Mouse (Mus musculus): ENCODE results near the gene Thbs2. TPM values are rescaled to one million over a fixed set of nuclear protein-coding genes. Genes with fewer than 3 reads are reported as not detected.

The Thbs2 gene
- polyA plus RNA-seq, 1 experiment from 2014 or later: 2.0 TPM

DNA sequence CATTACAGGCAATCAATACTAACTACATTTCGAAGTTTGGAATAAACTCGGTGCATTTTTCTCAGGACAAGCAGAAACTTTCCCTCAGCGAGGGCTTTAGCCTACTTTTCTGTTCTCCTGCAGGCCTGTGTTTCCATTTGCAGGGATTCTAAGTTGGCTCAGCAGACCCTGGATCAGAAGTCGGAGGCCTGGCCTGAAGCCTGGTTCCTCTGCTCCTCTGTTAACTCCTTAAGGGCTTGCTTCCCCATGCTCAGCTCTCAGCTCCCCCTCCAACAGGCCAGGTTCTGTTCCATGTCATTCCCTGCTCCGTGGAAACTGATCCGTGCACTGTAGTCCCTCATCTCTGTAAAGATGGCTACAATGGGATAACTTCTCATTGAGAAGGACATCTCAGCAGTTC lies 2.1 kb downstream of the Thbs2 start:
- H3K27me3 ChIP-seq (ENCODE audit: low read depth, poor library complexity, severe bottlenecking): peaks cover 6% of the 10 kb centered on the region; the same call in 1 of the 2 replicates
- WGBS: 67% methylated on average over 6 of the region's 6 CpGs
- H3K36me3 ChIP-seq: no peaks in the 10 kb centered on the region
- no peaks in the 10 kb centered on the region for H3K9me3 ChIP-seq (replicated peaks)
- H3K4me3 ChIP-seq: no peak overlapping the region
- H3K27ac ChIP-seq (replicated peaks): no peak overlapping the region
- H3K4me1 ChIP-seq: peaks cover 17% of the 10 kb centered on the region
- no peak for DNase-seq (ENCODE audit: low spot score)

DNA sequence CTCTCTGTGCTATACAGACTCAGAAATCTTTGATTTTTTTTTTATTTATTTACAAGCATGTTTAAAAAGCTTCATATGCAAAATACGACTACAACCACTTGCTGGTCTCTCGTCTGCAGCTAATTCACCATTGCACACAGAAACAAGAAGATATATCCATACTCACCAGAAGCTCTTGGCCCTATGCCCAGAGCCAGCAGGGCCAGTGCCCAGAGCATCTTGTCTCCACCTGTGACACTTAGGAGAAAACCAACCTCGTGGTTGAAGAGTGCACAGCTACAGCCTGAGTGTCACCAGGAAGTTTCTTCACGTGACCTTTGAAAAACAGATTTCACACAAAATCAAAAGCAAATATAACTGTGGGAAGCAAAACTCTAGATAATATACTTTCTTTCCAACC lies 2.8 kb downstream of the Thbs2 start:
- WGBS: 86% methylated on average over 4 of the region's 4 CpGs
- Histone ChIP-seq H3K9me3 (replicated peaks) (no peaks in the 10 kb centered on the region), H3K4me3 (no peak overlapping the region), H3K4me1 (peaks cover 17% of the 10 kb centered on the region), H3K27me3 (ENCODE audit: low read depth, poor library complexity, severe bottlenecking) (peaks cover 6% of the 10 kb centered on the region; the same call in 1 of the 2 replicates), H3K27ac (replicated peaks) (no peak overlapping the region), H3K36me3 (no peaks in the 10 kb centered on the region)
- no peak for DNase-seq (ENCODE audit: low spot score)

DNA sequence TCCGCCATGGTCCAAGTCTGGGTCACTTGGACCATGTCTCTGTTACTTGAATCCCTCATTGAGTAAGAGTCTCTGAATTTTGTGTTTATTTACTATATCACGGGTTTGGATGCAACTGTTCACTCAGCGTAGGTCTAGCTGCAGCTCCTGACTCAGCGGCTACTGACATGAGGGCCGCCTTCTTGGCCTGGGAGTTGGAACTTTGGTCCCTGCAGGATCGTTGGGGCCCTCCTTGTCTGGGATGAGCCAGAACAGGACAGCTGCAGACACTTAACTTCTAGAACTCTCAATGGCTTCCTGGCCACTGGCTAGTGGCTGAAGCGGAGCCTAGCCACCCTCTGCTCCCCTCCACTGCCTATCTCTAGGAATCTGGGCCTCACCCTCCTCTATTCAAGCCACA lies 11.2 kb downstream of the Thbs2 start:
- no peak for DNase-seq (ENCODE audit: low spot score)
- H3K36me3 ChIP-seq: no peaks in the 10 kb centered on the region
- H3K4me3 ChIP-seq: no peak overlapping the region
- no peaks in the 10 kb centered on the region for H3K27me3 ChIP-seq (ENCODE audit: low read depth, poor library complexity, severe bottlenecking)
- no peaks in the 10 kb centered on the region for H3K9me3 ChIP-seq (replicated peaks)
- 89% methylated on average over 7 of the region's 7 CpGs for WGBS
- no peak overlapping the region for H3K27ac ChIP-seq (replicated peaks)
- H3K4me1 ChIP-seq: no peaks in the 10 kb centered on the region

DNA sequence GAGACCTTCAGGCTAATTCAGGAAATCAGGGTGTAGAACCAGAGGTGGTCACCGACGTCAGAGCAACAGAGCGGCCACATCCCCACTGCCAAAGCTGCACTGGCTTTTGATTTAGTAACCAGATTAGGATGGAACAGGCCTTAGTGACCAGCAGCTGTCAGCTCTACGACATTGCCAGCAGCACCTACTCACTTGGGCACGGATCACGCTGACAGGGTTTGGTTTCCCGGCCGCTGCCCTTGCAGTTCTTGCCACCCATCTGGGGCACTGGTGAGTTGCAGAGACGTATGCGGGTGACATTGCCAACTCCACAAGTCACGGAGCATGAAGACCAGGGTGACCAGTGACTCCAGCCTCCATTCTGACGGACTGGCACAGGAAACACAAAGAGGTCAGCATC lies 13.0 kb downstream of the Thbs2 start:
- 91% methylated on average over 12 of the region's 12 CpGs for WGBS
- no peaks in the 10 kb centered on the region for H3K27me3 ChIP-seq (ENCODE audit: low read depth, poor library complexity, severe bottlenecking)
- H3K36me3 ChIP-seq: no peaks in the 10 kb centered on the region
- no peak overlapping the region for H3K4me3 ChIP-seq
- DNase-seq (ENCODE audit: low spot score): no peak
- no peaks in the 10 kb centered on the region for H3K9me3 ChIP-seq (replicated peaks)
- H3K27ac ChIP-seq (replicated peaks): no peak overlapping the region
- no peaks in the 10 kb centered on the region for H3K4me1 ChIP-seq

DNA sequence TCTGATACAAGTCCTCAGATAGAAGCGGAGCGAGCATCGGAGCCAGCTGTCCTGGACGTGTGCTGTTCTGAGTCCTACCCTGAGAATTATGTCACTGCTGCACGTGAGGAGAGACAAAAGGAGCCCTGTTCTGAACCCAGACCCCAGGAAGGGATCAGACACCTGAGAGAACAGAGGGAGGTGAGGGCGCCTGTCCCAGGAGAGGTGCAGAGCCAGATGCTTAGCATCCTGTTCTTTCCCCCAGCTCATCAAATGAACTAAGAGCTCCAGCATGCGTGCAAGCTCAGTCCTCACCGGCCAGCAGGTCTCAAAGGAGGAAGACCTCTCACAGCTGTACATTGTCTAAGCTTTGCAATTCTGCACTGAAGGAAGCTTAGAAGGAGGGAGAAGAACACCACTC lies 16.8 kb downstream of the Thbs2 start:
- WGBS: 80% methylated on average over 8 of the region's 8 CpGs
- no peaks in the 10 kb centered on the region for H3K36me3 ChIP-seq
- H3K4me1 ChIP-seq: peaks cover 3% of the 10 kb centered on the region
- no peak overlapping the region for H3K4me3 ChIP-seq
- H3K9me3 ChIP-seq (replicated peaks): no peaks in the 10 kb centered on the region
- no peak for DNase-seq (ENCODE audit: low spot score)
- no peaks in the 10 kb centered on the region for H3K27me3 ChIP-seq (ENCODE audit: low read depth, poor library complexity, severe bottlenecking)
- H3K27ac ChIP-seq (replicated peaks): no peak overlapping the region

DNA sequence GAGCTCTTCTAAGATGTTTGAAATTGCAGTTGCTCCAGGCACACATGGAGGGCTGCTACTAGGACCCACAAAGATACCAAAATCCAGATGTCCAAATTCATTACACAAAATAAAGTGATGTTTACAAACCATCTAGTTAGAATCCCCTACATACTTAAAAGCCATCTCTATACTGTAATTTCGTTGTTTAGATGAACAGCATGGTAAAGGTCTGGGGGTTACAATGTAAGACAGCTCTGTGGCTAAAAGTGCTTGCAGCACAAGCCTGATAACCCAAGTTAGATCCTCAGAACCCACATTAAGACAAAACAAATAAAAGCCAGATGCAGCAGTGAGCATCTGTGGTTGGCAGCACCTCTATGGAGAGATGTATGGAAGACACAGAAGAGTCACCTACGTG lies 18.5 kb downstream of the Thbs2 start:
- Histone ChIP-seq H3K27ac (replicated peaks) (no peak overlapping the region), H3K36me3 (no peaks in the 10 kb centered on the region), H3K4me1 (peaks cover 4% of the 10 kb centered on the region), H3K4me3 (no peak overlapping the region), H3K9me3 (replicated peaks) (no peaks in the 10 kb centered on the region), H3K27me3 (ENCODE audit: low read depth, poor library complexity, severe bottlenecking) (no peaks in the 10 kb centered on the region)
- 94% methylated on average over 2 of the region's 2 CpGs for WGBS
- no peak for DNase-seq (ENCODE audit: low spot score)

DNA sequence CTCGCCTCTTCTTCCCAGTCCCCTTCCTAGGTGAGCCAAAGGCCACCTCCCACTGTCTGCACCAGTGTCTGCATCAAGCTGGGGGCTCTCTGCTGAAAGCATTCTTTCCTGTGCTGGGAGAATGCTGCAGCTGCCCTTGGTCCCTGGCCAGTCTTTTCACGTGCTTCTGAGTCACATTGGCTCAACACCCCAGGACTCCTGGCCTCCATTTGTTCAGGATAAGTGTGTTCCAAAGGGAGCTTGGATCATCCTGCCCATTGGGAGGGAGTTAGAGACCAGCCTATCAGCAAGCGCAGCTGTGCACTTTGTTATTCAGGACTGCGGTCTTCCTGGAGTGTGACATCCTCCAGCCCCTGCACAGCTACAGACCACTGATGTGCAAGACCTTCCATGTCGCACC lies 21.6 kb downstream of the Thbs2 start:
- no peaks in the 10 kb centered on the region for H3K9me3 ChIP-seq (replicated peaks)
- peaks cover 4% of the 10 kb centered on the region for H3K4me1 ChIP-seq
- no peaks in the 10 kb centered on the region for H3K36me3 ChIP-seq
- 41% methylated on average over 5 of the region's 5 CpGs for WGBS
- H3K27ac ChIP-seq (replicated peaks): no peak overlapping the region
- DNase-seq (ENCODE audit: low spot score): no peak
- H3K4me3 ChIP-seq: no peak overlapping the region
- H3K27me3 ChIP-seq (ENCODE audit: low read depth, poor library complexity, severe bottlenecking): no peaks in the 10 kb centered on the region

DNA sequence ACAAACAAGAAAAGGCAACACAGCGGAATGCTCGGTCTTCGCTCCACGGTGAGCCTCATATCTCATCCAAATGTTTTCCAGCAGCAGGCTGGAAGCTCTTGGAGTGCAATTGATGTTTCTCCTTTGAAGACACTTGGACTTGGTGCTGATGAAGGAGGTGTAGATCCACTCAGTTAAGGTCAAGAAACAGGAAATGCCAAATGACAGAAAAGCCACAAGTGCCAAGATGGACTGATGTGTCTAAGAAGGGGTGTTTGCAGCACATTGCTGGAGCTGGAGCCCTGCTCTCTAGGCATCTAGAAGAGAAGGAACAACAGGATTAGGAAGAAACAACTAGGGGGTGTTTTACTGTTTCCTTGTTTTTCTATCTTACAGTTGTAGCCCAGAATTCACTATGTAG lies 26.8 kb downstream of the Thbs2 start:
- no peak for DNase-seq (ENCODE audit: low spot score)
- Histone ChIP-seq H3K27ac (replicated peaks) (no peak overlapping the region), H3K4me1 (peaks cover 1% of the 10 kb centered on the region), H3K9me3 (replicated peaks) (no peaks in the 10 kb centered on the region), H3K27me3 (ENCODE audit: low read depth, poor library complexity, severe bottlenecking) (no peaks in the 10 kb centered on the region), H3K4me3 (no peak overlapping the region), H3K36me3 (no peaks in the 10 kb centered on the region)
- 91% methylated on average over 4 of the region's 4 CpGs for WGBS

DNA sequence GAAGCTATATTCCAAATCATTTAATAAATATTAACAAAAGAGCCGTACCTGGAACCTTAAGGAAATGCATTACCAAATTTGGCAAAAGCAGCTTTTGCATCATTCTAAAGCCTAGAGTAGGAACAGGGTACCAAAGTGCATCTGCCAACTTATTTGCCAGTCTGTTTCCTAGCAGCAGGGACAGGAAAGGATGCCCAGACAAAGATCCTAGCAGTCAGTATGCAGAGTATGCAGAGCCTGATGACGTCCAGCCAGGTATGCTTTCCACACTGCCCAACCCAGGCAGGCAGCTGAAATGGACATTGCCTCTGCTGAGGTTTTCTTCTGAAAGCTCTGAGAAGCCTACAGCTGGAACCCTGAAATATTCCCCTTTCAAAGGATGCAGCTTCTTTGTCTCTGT lies 27.6 kb downstream of the Thbs2 start:
- H3K9me3 ChIP-seq (replicated peaks): no peaks in the 10 kb centered on the region
- no peak overlapping the region for H3K27ac ChIP-seq (replicated peaks)
- H3K27me3 ChIP-seq (ENCODE audit: low read depth, poor library complexity, severe bottlenecking): no peaks in the 10 kb centered on the region
- H3K36me3 ChIP-seq: no peaks in the 10 kb centered on the region
- DNase-seq (ENCODE audit: low spot score): no peak
- no peaks in the 10 kb centered on the region for H3K4me1 ChIP-seq
- 83% methylated on average over 2 of the region's 2 CpGs for WGBS
- no peak overlapping the region for H3K4me3 ChIP-seq

DNA sequence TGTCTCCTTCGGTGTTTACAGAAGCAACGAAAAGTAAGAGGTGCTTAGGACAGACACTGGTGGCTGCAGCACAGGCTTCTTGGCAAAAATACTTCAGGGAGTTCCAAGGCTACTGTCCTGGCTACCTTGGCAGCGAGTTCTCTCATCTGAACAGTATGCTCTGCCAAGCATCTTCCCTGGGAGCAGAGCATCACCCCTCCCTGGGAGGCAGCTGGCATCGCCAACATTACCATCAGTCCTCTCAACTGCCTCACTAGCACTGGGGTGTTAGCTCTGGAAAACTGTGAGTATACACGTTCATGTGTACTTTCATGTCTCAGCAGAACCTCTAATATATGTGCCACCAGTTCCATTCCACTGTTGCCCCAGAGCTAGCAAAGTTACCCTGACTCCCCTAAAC lies 30.7 kb downstream of the Thbs2 start:
- DNase-seq (ENCODE audit: low spot score): no peak
- H3K36me3 ChIP-seq: no peaks in the 10 kb centered on the region
- H3K4me1 ChIP-seq: no peaks in the 10 kb centered on the region
- no peak overlapping the region for H3K27ac ChIP-seq (replicated peaks)
- no peak overlapping the region for H3K4me3 ChIP-seq
- no peaks in the 10 kb centered on the region for H3K27me3 ChIP-seq (ENCODE audit: low read depth, poor library complexity, severe bottlenecking)
- H3K9me3 ChIP-seq (replicated peaks): no peaks in the 10 kb centered on the region
- 91% methylated on average over 5 of the region's 5 CpGs for WGBS

DNA sequence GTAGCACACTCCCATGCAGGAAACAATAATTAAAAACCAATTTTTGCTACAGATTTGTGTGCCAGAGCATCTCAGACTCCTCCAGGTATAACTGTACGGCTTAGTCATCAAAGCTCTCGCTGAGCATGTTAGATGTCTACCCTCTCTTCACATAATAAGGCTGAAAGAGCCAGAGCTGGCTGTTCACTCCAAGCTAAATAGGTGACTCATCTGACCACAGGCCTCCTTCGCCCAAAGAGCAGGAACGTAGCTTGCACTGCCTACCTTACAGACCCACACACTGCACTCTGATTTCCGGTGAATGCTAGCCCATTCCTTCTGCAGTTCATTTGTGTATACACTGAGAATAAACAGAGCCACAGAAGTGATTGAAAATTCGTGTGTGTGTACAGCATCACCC lies 31.6 kb downstream of the Thbs2 start:
- 86% methylated on average over 6 of the region's 6 CpGs for WGBS
- no peak overlapping the region for H3K4me3 ChIP-seq
- no peaks in the 10 kb centered on the region for H3K36me3 ChIP-seq
- H3K27ac ChIP-seq (replicated peaks): no peak overlapping the region
- H3K9me3 ChIP-seq (replicated peaks): no peaks in the 10 kb centered on the region
- no peaks in the 10 kb centered on the region for H3K4me1 ChIP-seq
- DNase-seq (ENCODE audit: low spot score): no peak
- no peaks in the 10 kb centered on the region for H3K27me3 ChIP-seq (ENCODE audit: low read depth, poor library complexity, severe bottlenecking)

DNA sequence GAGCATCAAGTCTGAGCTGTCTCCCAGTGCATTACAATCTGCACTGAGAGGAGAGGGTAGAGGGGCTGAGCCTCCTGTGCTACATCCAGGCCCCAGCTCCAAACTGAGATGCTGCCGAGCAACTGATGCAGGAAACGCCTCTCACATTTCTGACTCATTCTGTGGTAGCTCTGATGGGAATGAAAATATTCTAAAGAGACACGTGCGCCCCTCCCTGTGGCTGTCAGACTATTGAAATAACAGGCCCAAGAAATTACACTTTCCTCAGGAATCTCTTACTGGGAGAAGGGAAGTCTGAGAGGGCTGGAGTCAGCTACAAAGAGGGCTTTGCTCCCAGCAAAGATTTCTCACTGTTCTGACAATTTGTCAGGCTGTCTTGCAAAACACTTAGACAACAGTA lies 34.3 kb downstream of the Thbs2 start:
- H3K27ac ChIP-seq (replicated peaks): no peak overlapping the region
- H3K27me3 ChIP-seq (ENCODE audit: low read depth, poor library complexity, severe bottlenecking): no peaks in the 10 kb centered on the region
- H3K4me3 ChIP-seq: no peak overlapping the region
- no peaks in the 10 kb centered on the region for H3K36me3 ChIP-seq
- 77% methylated on average over 4 of the region's 4 CpGs for WGBS
- no peak for DNase-seq (ENCODE audit: low spot score)
- no peaks in the 10 kb centered on the region for H3K9me3 ChIP-seq (replicated peaks)
- H3K4me1 ChIP-seq: no peaks in the 10 kb centered on the region

DNA sequence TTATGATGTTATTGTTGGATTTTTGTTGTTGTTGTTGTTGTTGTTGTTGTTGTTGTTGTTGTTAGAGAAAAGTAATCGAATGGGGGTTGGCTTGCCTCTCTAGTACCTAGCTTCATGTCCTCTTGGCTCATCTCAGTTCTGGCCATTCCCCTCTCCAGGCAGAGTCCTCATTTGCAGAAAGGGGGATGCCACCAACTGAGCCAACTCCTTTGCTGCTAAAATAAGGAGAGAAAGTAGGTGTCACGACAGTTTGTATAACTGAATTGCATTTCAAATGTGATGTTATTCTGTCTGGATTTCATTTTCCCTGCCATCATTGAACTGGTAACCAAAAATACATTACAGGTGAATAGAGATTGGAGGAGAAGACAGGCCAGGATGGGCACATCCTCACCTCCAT lies 35.9 kb downstream of the Thbs2 start:
- 86% methylated on average over 2 of the region's 2 CpGs for WGBS

DNA sequence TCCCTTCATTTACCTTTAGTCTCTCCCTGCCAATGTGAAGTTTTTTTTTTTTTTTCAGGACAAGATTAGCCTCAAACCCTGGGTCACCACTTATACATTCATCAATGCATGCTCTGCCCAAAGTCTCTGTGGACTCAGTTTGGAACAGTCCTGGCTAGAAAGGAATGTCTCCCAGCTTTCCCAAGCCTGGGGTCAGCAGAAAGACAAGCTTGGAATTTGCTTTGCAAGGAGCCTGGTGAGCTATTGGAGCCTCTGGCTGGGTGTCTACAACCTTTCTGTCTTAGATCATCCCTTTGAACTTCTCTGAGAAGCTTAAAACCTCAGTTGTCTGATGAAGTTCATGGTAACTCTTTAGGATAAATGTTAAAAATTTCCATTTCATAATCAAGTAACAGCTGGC lies 36.9 kb downstream of the Thbs2 start:
- Histone ChIP-seq H3K4me1 (no peaks in the 10 kb centered on the region), H3K9me3 (replicated peaks) (no peaks in the 10 kb centered on the region), H3K4me3 (no peak overlapping the region), H3K36me3 (no peaks in the 10 kb centered on the region), H3K27me3 (ENCODE audit: low read depth, poor library complexity, severe bottlenecking) (no peaks in the 10 kb centered on the region), H3K27ac (replicated peaks) (no peak overlapping the region)
- DNase-seq (ENCODE audit: low spot score): no peak

More for the DNA sequence above, 35.9 kb downstream of the Thbs2 start:
- H3K4me1 ChIP-seq: no peaks in the 10 kb centered on the region
- no peak overlapping the region for H3K27ac ChIP-seq (replicated peaks)
- no peak for DNase-seq (ENCODE audit: low spot score)
- H3K4me3 ChIP-seq: no peak overlapping the region
- no peaks in the 10 kb centered on the region for H3K36me3 ChIP-seq
- H3K9me3 ChIP-seq (replicated peaks): no peaks in the 10 kb centered on the region
- H3K27me3 ChIP-seq (ENCODE audit: low read depth, poor library complexity, severe bottlenecking): no peaks in the 10 kb centered on the region
